Mouse (Mus musculus): ENCODE data around the gene Zbtb4. TPM values are rescaled to one million over a fixed set of nuclear protein-coding genes. Genes with fewer than 3 reads are reported as not detected.
"Not testable (repeated sequence)": the region's sequence is repeated elsewhere in the genome, so short reads cannot be mapped to it uniquely, and the experiment has no call there.

Zbtb4 gene
- total RNA-seq (2021) = 10 to 100 TPM; 33.3 to 39.6 TPM

DNA sequence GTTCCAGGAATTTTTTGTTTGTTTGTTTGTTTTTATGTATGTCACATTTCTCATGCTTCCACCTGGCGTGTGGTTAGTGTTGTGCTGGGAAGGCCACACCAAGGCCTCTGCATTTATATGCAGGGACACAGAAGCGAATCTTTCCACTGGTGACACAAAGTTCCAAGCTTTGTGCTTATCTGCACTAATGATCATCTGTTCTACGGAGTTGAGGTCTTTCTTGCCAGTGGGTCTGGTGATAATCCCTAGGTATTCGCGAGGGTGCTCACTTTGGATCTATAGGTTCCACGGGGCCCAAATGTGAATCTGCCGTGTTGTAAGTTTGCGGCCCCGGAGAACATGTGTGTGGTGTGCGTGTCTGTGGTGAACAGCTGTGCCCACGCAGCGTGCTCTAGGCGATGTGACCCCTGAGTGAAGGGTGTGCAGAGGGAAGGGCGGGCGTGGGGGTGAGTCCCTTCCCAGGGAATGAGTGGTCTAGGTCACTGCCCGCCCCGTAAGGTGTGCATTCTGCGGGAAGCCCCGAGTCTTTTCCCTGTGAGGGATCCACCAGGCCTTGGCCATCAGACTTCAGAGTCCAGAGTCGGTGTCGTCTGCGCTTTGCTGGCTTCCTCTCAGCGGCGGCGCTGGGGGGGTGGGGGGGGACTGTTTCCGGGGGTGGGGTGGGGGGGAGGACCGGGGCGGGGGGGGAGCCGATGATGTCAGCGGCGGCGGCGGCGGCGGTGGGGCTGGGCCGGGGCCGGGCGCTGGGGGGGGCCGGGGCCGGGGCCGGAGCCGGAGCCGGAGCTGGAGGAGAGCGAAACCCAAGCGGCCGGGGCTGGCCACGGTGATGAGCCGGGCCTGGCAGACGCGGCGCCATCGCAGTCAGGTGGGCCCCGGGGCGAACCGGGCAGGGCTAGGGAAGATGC is at the start of gene Zbtb4:
Gene Zbtb4, plus strand, starts transcription at position 692 of the 905 bp plus-strand sequence.
- DNase-seq (ENCODE audit: low spot score) = no peak
- intact Hi-C loops (cut with DNase I) = loop anchor here (2.0 kb wide), 1 partner anchor 37 kb away; no protein-coding TSS in a partner anchor

- intact Hi-C loops (cut with DNase I) = loop anchor here (2.0 kb wide), 1 partner anchor 33 kb away; the partner anchor contains the start of gene Senp3
- DNase-seq (ENCODE audit: low spot score) = no peak
Measured at GRCm38 (mm10) chr11:69715929-69716328, 49.8 kb upstream of the Zbtb4 start.

GRCm38 (mm10) chr11:69716953-69717352 is 48.8 kb upstream of the Zbtb4 start:
- intact Hi-C loops (cut with DNase I) = loop anchor here (2.0 kb wide), 1 partner anchor 34 kb away; the partner anchor contains the start of gene Senp3
- no peak for DNase-seq (ENCODE audit: low spot score)

DNA sequence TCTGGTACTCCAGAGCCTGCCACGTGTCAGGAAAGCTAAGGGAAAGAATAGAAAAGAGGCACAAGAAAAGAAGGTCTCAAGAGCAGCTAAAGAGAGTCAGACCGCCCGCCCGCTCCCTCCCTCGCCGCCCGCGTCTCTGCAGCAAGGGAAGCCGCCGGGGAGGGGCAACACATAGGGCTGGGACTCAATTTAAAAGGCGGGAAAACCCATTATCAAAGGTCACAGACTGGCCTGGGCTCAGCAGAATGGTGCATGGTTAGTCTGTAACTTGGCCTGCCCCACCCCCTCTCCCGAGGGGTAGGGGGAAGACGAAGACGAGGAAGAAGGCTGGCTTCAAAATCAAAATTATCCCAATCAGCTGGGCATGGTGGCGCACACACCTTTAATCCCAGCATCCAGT is 47.1 kb upstream of the Zbtb4 start:
- intact Hi-C loops (cut with DNase I) = no loop called here
- no peak for DNase-seq (ENCODE audit: low spot score)

DNA sequence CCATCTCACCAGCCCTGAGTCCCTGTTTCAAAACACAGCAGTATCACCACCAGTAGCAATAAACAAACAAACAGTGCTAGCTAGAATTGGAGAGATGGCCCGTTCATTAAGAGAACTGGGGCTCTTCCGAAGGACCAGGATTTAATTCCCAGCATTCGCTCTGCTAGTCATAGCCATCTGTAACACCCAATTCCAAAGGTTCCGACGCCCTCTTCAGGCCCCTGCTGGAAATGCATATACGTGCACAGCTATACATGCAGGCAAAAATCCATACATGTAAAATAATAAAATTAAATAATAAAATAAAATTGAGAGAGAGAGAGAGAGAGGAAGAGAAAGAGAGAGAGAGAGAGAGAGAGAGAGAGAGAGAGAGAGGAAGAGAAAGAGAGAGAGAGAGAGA is 46.3 kb upstream of the Zbtb4 start:
- no peak for DNase-seq (ENCODE audit: low spot score)
- intact Hi-C loops (cut with DNase I) = no loop called here

DNA sequence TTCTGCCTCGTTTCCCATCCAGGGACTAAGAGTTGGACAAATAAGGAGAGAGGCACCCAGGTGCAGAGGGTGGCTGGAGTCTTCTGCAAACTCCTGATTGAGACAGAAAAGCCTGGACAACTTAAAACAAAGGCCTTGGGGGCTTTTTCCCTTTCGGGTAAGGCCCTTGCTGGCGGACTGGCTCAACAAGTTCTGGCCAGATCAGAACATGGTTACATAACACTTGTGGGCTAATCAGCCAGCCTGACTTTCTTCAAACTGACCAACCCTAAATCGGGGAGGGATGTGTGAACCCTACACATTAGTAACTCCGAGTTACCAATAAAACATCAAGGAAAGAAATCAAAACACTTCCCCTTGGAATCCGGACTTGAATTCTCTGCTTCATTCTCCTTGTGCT is 44.9 kb upstream of the Zbtb4 start:
- no peak for DNase-seq (ENCODE audit: low spot score)
- intact Hi-C loops (cut with DNase I) = no loop called here

- intact Hi-C loops (cut with DNase I) = no loop called here
- DNase-seq (ENCODE audit: low spot score) = no peak
Measured at GRCm38 (mm10) chr11:69723074-69723473, 42.6 kb upstream of the Zbtb4 start.

GRCm38 (mm10) chr11:69725951-69726350 is 39.8 kb upstream of the Zbtb4 start:
- no peak for DNase-seq (ENCODE audit: low spot score)
- intact Hi-C loops (cut with DNase I) = no loop called here

DNA sequence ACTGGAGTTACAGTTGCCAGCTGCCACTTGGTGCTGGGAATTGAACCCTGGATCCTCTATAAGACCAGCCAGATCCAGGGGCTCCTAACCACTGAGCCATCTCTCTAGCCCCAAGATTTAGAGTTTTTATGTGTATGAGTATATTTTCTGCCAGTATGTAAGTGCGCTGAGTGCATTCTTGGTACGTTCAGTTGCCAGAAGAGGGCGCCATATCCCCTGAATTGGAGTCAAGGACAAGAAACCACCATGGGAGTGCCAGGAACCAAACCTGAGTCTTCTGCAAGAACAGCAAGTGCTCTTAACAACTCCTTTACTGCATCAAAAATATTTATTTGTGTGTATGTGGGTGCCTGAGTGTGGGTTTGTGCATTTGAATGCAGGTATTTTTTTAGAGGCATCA is 36.6 kb upstream of the Zbtb4 start:
- DNase-seq (ENCODE audit: low spot score) = no peak
- intact Hi-C loops (cut with DNase I) = loop anchor here (2.0 kb wide), 1 partner anchor 148 kb away; no protein-coding TSS in a partner anchor

DNA sequence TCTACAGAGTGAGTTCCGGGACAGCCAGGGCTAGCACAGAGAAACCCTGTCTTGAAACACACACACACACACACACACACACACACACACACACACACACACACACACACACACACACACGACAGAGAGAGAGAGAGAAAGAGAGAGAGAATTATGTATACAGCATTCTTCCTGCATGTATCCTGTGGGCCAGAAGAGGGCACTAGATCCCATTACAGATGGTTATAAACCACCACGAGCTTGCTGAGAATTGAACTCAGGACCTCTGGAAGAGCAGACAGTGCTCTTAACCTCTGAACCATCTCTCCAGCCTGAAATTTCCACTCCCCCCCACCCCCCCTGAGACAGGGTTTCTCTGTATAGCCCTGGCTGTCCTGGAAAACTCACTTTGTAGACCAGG is 34.3 kb upstream of the Zbtb4 start:
- intact Hi-C loops (cut with DNase I); DNase-seq (ENCODE audit: low spot score): not testable (repeated sequence)

GRCm38 (mm10) chr11:69751635-69752034 is 14.1 kb upstream of the Zbtb4 start:
- intact Hi-C loops (cut with DNase I) = no loop called here
- no peak for DNase-seq (ENCODE audit: low spot score)

DNA sequence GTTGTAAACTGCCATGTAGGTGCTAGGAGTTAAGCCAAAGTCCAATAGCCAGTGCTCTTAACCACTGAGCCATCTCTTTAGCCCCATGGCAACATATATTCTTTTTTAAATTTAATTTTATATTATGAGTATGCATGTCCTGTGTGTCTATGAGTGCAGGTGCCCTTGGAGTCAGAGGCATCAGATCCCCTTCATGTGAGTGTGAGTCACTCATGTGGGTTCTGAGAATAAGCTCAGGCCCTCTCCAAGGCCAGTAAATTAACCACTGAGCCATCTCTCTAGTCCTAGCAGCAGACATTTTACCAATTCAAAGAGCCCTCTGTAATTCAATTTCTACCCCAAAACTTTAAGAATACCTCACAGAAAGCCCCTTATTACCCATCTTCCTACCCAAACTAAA is 13.0 kb upstream of the Zbtb4 start:
- no peak for DNase-seq (ENCODE audit: low spot score)
- intact Hi-C loops (cut with DNase I) = no loop called here

GRCm38 (mm10) chr11:69754233-69754632 is 11.5 kb upstream of the Zbtb4 start:
- DNase-seq (ENCODE audit: low spot score) = no peak
- intact Hi-C loops (cut with DNase I) = loop anchor here (1.0 to 2.0 kb wide), 2 partner anchors 72 to 99 kb away; partner anchors contain the start of genes Senp3 and Sox15

DNA sequence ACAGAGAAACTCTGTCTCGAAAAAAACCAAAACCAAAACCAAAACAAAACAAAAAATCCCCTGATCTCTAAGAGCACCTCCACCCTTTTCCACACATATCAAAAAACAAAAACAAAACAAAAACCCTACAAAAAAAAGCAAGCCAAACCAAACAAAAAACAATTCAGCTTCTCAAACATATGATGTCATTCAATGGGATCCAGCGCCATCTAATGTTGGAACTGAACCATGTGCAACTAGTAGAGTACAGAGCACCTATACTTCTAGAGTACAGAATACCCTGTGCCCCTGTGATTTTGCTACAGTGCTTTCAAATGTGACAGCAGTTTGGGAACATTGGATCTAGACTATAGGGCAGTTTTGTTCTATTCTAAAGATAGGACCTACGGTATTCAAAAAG is 11.0 kb upstream of the Zbtb4 start:
- DNase-seq (ENCODE audit: low spot score) = no peak
- intact Hi-C loops (cut with DNase I) = loop anchor here (1.0 to 2.0 kb wide), 2 partner anchors 72 to 100 kb away; partner anchors contain the start of genes Senp3 and Sox15

- intact Hi-C loops (cut with DNase I) = loop anchor here (2.0 kb wide), 1 partner anchor 119 kb away; no protein-coding TSS in a partner anchor
- DNase-seq (ENCODE audit: low spot score) = no peak
Measured at GRCm38 (mm10) chr11:69757303-69758089, 8.2 kb upstream of the Zbtb4 start.

DNA sequence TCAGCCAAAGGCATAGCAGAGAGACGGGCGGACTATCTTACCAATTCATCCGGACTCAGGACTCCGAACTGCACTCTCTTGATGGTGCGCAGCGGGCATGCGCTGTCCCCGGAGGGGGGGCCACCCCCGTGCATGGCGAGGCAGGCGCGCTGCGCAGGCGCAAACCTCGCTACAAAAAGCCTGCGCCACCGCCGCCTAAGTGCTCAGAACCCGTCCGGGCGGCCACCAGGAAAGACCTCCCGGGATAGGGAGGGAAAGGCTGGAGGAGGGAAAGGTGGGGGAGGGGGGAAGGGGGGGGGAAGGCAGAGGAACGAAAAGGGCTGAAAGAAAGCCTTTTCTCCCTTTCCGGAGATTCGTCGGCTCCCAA is 7.6 kb upstream of the Zbtb4 start:
- peak; percentile 96 for DNase-seq (ENCODE audit: low spot score)
- intact Hi-C loops (cut with DNase I) = no loop called here

- intact Hi-C loops (cut with DNase I) = no loop called here
- peak; percentile 96 for DNase-seq (ENCODE audit: low spot score)
Measured at GRCm38 (mm10) chr11:69758478-69758970, 7.2 kb upstream of the Zbtb4 start, which contains the start of gene Polr2a. Polr2a (minus strand) TSS chr11:69758637.

GRCm38 (mm10) chr11:69758971-69759721 is 6.6 kb upstream of the Zbtb4 start:
- intact Hi-C loops (cut with DNase I) = no loop called here
- peak; percentile 85 for DNase-seq (ENCODE audit: low spot score)

GRCm38 (mm10) chr11:69760160-69760900 is 5.4 kb upstream of the Zbtb4 start:
- intact Hi-C loops (cut with DNase I) = no loop called here

More at GRCm38 (mm10) chr11:69760160-69760900, 5.4 kb upstream of the Zbtb4 start:
- no peak for DNase-seq (ENCODE audit: low spot score)
